Mouse (Mus musculus) liver, adult 2 months (tissue): ENCODE results near the gene Arhgef40. TPM values are rescaled to one million over a fixed set of nuclear protein-coding genes. Genes with fewer than 3 reads are reported as not detected.

ENCODE experiments used
- polyA plus RNA-seq: library from polyadenylated mRNA; depleted of rRNA; stranded (reverse); fragments of >200 nt; gene quantifications from 2 replicates; pipeline ENCODE4 v1.2.3, GENCODE M21; 2012; rRNA removed
- total RNA-seq: library from RNA; depleted of rRNA; stranded (reverse); fragments of >200 nt; gene quantifications from 2 replicates; pipeline ENCODE4 v1.2.3, GENCODE M21; 2014; rRNA removed

Arhgef40 gene
- total and polyA plus RNA-seq, 2 experiments = 6.1 to 16.1 TPM

Other genes with a start within 250 kb of the Arhgef40 start
- not detected in 2 replicates for gene Ang4, start 211.1 kb upstream of the Arhgef40 start, total RNA-seq
- gene Ang4, start 211.1 kb upstream of the Arhgef40 start, polyA plus RNA-seq = not detected in 2 replicates
- not detected in 2 replicates for gene AY358078, start 184.7 kb upstream of the Arhgef40 start, total RNA-seq
- gene AY358078, start 184.7 kb upstream of the Arhgef40 start, polyA plus RNA-seq = not detected in 2 replicates
- not detected in 2 replicates for gene Ear6, start 131.0 kb upstream of the Arhgef40 start, total RNA-seq
- gene Ear6, start 131.0 kb upstream of the Arhgef40 start, polyA plus RNA-seq = not detected in 2 replicates
- gene Mettl17, start 99.9 kb upstream of the Arhgef40 start, total RNA-seq = 14.0 and 23.2 TPM in 2 replicates
- 18.2 and 21.0 TPM in 2 replicates for gene Mettl17, start 99.9 kb upstream of the Arhgef40 start, polyA plus RNA-seq
- gene Slc39a2, start 91.8 kb upstream of the Arhgef40 start, total RNA-seq = 0.65 and 1.4 TPM in 2 replicates
- 1.1 and 1.8 TPM in 2 replicates for gene Slc39a2, start 91.8 kb upstream of the Arhgef40 start, polyA plus RNA-seq
- 1,230 and 1,535 TPM in 2 replicates for gene Ndrg2, start 70.6 kb upstream of the Arhgef40 start, total RNA-seq
- gene Ndrg2, start 70.6 kb upstream of the Arhgef40 start, polyA plus RNA-seq = 1,907 and 2,831 TPM in 2 replicates
- gene Tppp2, start 66.3 kb upstream of the Arhgef40 start, total RNA-seq = not detected in 2 replicates
- not detected in 2 replicates for gene Tppp2, start 66.3 kb upstream of the Arhgef40 start, polyA plus RNA-seq
- not detected in 2 replicates for gene Rnase13, start 61.9 kb upstream of the Arhgef40 start, total RNA-seq
- 0.22 and 0.24 TPM in 2 replicates for gene Rnase13, start 61.9 kb upstream of the Arhgef40 start, polyA plus RNA-seq
- not detected in 2 replicates for gene Tmem253, start 30.9 kb downstream of the Arhgef40 start, total RNA-seq
- 0.11 TPM in 1 of 2 replicates, not detected in the other for gene Tmem253, start 30.9 kb downstream of the Arhgef40 start, polyA plus RNA-seq
- 8.9 and 12.6 TPM in 2 replicates for gene Zfp219, start 36.0 kb downstream of the Arhgef40 start, total RNA-seq
- gene Zfp219, start 36.0 kb downstream of the Arhgef40 start, polyA plus RNA-seq = 27.8 and 31.4 TPM in 2 replicates
- gene Olfr221, start 57.7 kb downstream of the Arhgef40 start, total RNA-seq = not detected in 2 replicates
- not detected in 2 replicates for gene Olfr221, start 57.7 kb downstream of the Arhgef40 start, polyA plus RNA-seq
- 77.5 and 84.4 TPM in 2 replicates for gene Hnrnpc, start 119.3 kb downstream of the Arhgef40 start, total RNA-seq
- gene Hnrnpc, start 119.3 kb downstream of the Arhgef40 start, polyA plus RNA-seq = 50.8 and 55.8 TPM in 2 replicates
- 0.55 and 1.2 TPM in 2 replicates for gene Rpgrip1, start 126.0 kb downstream of the Arhgef40 start, total RNA-seq
- gene Rpgrip1, start 126.0 kb downstream of the Arhgef40 start, polyA plus RNA-seq = 0.35 and 0.50 TPM in 2 replicates
- 13.6 and 16.0 TPM in 2 replicates for gene Supt16, start 212.7 kb downstream of the Arhgef40 start, total RNA-seq
- gene Supt16, start 212.7 kb downstream of the Arhgef40 start, polyA plus RNA-seq = 3.9 and 5.3 TPM in 2 replicates